ENCODE assay signal across 9 mouse cellular contexts in the genomic region with DNA sequence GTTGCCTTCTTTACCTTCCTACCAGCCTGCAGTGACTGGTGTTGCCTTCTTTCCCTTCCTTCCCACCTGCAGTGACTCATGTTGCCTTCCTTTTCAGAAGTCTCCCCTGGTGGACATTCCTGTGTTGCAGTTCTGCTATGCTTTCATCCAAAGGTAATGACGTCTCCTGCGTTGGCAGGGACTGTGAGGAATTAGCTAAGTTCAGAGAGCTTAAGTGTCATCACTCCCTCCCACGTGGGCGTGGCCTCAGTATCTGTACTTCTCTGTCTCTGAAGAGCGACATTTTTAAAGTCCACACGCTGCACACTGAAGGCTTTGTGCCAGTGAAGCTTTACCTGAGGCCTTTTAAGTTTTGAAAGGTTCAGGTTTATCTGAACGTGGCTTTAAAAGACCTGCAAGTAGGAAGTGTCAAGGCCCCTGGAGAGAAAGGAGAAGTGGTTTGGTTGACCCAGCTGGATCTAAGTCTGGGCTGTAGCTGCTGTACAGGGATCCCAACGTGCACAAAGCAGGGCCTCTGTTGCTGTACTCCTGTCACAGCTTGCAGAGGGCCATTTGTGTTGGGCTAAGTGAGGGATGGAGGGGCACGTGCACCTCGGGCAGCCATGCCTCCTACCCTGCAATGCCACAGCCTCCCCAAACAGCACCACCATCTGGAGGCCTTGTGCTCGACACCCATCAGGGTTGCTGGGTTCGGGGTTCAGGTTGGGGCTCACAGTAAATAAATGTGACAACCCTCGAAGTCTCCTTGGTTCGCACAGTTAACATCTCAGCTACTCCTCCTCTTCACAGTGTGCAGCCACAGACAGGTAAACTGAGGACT. TPM values are rescaled to one million over a fixed set of nuclear protein-coding genes. Genes with fewer than 3 reads are reported as not detected.
DNase-seq lines count a peak whose midpoint lies in the region; ATAC-seq lines count a peak whose summit lies in the region.
"Had no signal": no experiment of that assay in that cellular context is flagged by ENCODE, and none has a peak within 500 bp of the region (broad histone marks: within the 10 kb centered on the region; RNA-seq: fewer than 3 reads in every experiment).

No protein-coding gene starts in this region.

- WGBS in lung, embryonic 15.5 days, result 41% methylated on average over 14 of the region's 14 CpGs
- WGBS in heart, embryonic 11.5 days (ENCODE audit: insufficient replicate concordance), result 50% methylated on average over 14 of the region's 14 CpGs
- 60% methylated on average over 14 of the region's 14 CpGs for whole genome bisulfite sequencing in limb, embryonic 10.5 days

- H3K9me3 ChIP-seq in lung, embryonic 15.5 days, result no peaks in the 10 kb centered on the region
- no peaks in the 10 kb centered on the region for H3K9me3 ChIP-seq in heart, embryonic 11.5 days (replicated peaks; ENCODE audit: control insufficient read depth, low read length)
- H3K9me3 ChIP-seq in limb, embryonic 10.5 days (replicated peaks), result no peaks in the 10 kb centered on the region; the same call in 1 of the 2 replicates

- peaks cover 10% of the 10 kb centered on the region; the same call in 1 of the 2 replicates for H3K4me1 ChIP-seq in lung, embryonic 15.5 days
- H3K4me1 ChIP-seq in heart, embryonic 11.5 days (ENCODE audit: control insufficient read depth, insufficient read depth, low read length), result no peaks in the 10 kb centered on the region
- H3K4me1 ChIP-seq in limb, embryonic 10.5 days, result peaks cover 33% of the 10 kb centered on the region

- no peak overlapping the region for H3K4me3 ChIP-seq in lung, embryonic 15.5 days
- H3K4me3 ChIP-seq in heart, embryonic 11.5 days (ENCODE audit: low read depth, low read length), result no peak overlapping the region
- no peak overlapping the region for H3K4me3 ChIP-seq in limb, embryonic 10.5 days

- no peak overlapping the region for H3K9ac ChIP-seq in lung, embryonic 15.5 days
- H3K9ac ChIP-seq in heart, embryonic 11.5 days (ENCODE audit: low read depth, low read length), result no peak overlapping the region

- peaks cover 7% of the 10 kb centered on the region; the same call in 1 of the 2 replicates for H3K36me3 ChIP-seq in lung, embryonic 15.5 days
- H3K36me3 ChIP-seq in heart, embryonic 11.5 days (ENCODE audit: control insufficient read depth, insufficient read depth, low read length), result no peaks in the 10 kb centered on the region
- 0 out of 2 replicates have a peak, but pooled peaks cover 4% of the 10 kb centered on the region for H3K36me3 ChIP-seq in limb, embryonic 10.5 days

- DNase-seq in embryo, embryonic 10 days (ENCODE audit: low spot score), result peak; percentile 33
- DNase-seq in embryo, embryonic 10.5 days (ENCODE audit: low spot score), result no peak
- peak; percentile 59 for DNase-seq in thymus, postnatal 0 days (ENCODE audit: low spot score)
- no peak for DNase-seq in thymus, postnatal 10 days (ENCODE audit: low spot score in 2 of 2)
- DNase-seq in thymus, postnatal 4 days, result peak; percentile 70
- DNase-seq in limb, embryonic 10.5 days (ENCODE audit: low spot score), result no peak
- DNase-seq: kidney, postnatal 25 days had no signal

- H3K4me2 ChIP-seq in lung, embryonic 15.5 days, result no peak overlapping the region
- H3K4me2 ChIP-seq in heart, embryonic 11.5 days, result no peak overlapping the region

- H3K27ac ChIP-seq in lung, embryonic 15.5 days, result peak overlapping the region; percentile 50
- H3K27ac ChIP-seq in heart, embryonic 11.5 days (ENCODE audit: low read depth, low read length), result no peak overlapping the region
- H3K27ac ChIP-seq in limb, embryonic 10.5 days, result no peak overlapping the region

- no peaks in the 10 kb centered on the region for H3K27me3 ChIP-seq in lung, embryonic 15.5 days
- no peaks in the 10 kb centered on the region for H3K27me3 ChIP-seq in heart, embryonic 11.5 days (ENCODE audit: control insufficient read depth, insufficient read depth, low read length)
- H3K27me3 ChIP-seq in limb, embryonic 10.5 days (ENCODE audit: low read depth, poor library complexity, severe bottlenecking), result no peaks in the 10 kb centered on the region

- peak; percentile 39; the same call in 1 of the 2 replicates for ATAC-seq in lung, embryonic 15.5 days (ENCODE audit: borderline replicate concordance, extremely low read depth, low FRiP score, low TSS enrichment)
- ATAC-seq in heart, embryonic 11.5 days (replicated peaks; ENCODE audit: insufficient number of reproducible peaks, low FRiP score, low TSS enrichment), result no peak

RNA-seq across cellular contexts. Expression of gene Morc3, which starts 51.1 kb away (rescaled TPM):
- 37.9 and 39.9 TPM in 2 replicates for polyA plus RNA-seq in thymus, postnatal 0 days (2015; fragmentation: Nextera tagmentation; extraction: Ambion mirVana)
- 31.8 and 33.1 TPM in 2 replicates for polyA plus RNA-seq in lung, embryonic 15.5 days (2015; fragmentation: Nextera tagmentation; extraction: Ambion mirVana)
- 22.8 and 25.3 TPM in 2 replicates for polyA plus RNA-seq in heart, embryonic 11.5 days (2014; fragmentation: Nextera tagmentation; extraction: Ambion mirVana)
- 28.9 and 31.0 TPM in 2 replicates for polyA plus RNA-seq in limb, embryonic 10.5 days (2016; fragmentation: Nextera tagmentation; extraction: Ambion mirVana)

Comparison
In these comparisons a context has a peak if more than half of its experiments do, and no peak if none do; other contexts are left out.
1. DNase-seq: peak in embryo, embryonic 10 days (single experiment), thymus, postnatal 0 days (single experiment) and thymus, postnatal 4 days (single experiment); none in embryo, embryonic 10.5 days (single experiment), thymus, postnatal 10 days (0 of 2) and limb, embryonic 10.5 days (single experiment).